Mouse (Mus musculus) urinary bladder, adult 18-20 months (tissue): ENCODE data around the gene Mrpl16.

Experiments used
- DNase-seq, 2 experiments: peaks; one replicate each; pipeline ENCODE4 v3.0.0; 2022; ENCODE audit warnings: low spot score in 2 of 2, mixed read lengths in 2 of 2

Gene Mrpl16

DNA sequence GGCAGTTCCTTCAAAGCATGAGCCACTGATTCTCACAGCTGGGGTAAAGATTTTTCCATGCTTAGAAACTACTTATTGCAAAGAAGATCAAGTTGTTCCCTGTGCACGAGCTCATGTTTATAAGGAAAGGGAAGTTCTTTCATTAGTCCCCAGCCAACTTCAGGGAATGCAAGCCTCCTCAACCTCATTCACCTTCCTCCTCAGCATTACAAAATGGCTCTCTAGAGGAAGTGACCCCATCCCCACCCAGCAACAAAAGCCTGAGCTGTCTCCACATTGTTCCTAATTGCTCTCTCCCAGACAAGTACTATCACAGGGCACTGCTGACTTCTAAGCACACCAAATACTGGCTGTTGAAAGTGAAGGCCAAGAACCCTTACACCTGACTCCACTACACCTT lies 34.2 kb downstream of the Mrpl16 start:
- no peak for DNase-seq

DNA sequence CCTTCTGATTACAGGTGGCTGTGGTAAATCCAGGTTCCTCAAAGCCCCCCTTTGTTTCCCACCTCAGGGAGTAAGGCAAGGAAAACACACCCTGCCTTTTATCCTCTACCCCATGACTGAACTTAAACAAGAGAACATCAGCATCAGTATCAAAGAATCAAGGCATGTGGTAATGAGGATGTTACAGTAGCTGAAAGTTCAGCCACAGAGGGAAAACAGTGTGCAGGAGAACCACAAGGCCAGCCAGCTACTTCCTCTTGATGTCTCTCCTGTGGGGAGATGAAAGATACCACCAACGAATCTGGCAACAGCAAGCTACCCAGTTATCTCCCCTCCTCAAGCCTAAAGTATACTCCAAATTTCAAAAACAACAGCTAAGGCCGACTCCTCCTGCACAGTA lies 37.1 kb downstream of the Mrpl16 start:
- no peak for DNase-seq

DNA sequence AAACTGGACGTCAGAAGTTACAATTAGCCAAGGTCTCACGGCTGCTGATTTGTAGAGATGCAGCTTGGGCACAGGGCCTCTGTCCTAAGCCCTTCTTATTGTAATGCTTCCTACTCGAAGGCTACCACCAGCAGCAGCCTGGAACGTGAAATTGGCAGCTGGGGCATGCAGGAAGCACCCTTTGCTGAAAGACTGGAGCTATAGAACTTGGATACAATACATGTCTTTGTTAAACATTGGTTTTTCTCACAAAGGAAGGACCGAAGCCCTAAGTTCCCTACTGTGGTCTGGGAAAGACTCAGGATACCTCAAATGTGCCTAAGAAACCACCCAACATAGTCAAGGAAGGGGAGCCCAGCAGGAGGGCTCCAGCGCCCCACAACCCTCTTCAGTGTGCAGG lies 37.6 kb downstream of the Mrpl16 start:
- DNase-seq: no peak

DNA sequence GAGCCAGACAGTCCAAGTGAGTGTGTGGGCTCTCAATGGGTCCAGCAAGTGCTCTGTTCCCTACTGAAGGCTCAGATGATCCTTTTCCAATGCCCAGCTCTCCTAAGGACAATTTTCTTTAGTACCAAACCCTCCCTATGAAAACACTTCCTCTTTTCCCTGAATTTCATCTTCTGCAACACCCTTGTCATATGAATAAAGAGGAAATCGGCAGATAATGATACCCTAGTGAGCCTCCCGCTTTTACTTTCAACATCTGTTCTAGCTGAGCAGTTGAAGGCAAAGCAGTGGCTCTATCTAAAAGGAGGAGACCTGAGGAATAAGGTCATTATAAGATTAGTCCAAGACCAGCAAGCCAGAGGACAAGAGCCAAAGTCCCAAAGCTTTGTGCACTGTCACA lies 38.3 kb downstream of the Mrpl16 start:
- no peak for DNase-seq

DNA sequence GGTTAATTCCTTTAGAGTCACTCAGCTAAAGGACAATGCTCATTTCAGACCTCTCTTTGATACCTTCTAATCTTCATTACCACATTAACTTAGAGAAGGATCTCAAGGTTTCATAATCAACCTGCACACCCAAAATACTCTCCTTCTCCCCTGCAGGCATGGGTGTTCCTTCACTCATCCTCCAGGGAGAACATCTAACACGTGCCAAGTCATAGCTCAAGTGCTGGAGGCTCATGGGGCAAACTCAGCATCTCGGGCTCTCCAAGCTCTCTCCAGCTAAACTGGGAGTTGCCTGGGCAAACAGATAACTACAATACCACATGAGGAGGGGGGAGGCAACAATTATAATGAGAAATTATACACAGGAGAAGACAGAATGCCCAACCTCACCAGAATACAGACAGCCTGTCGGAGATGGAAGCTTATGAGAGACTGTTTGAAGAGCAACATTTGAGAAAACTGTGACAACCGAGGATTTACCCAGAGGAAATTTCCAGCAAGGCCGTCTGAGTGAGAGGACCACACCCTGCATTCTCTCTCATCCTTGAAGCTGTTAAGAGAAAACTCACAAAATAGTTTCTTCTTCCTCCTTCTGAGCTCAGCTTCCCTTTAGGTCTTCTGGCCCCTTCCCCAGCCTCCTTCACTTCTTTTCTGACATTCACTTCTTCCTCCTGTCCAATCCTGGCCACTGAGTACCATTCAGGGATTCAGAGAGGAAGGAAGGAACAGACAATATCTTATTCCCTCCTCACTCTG lies 40.0 kb downstream of the Mrpl16 start:
- DNase-seq: no peak

DNA sequence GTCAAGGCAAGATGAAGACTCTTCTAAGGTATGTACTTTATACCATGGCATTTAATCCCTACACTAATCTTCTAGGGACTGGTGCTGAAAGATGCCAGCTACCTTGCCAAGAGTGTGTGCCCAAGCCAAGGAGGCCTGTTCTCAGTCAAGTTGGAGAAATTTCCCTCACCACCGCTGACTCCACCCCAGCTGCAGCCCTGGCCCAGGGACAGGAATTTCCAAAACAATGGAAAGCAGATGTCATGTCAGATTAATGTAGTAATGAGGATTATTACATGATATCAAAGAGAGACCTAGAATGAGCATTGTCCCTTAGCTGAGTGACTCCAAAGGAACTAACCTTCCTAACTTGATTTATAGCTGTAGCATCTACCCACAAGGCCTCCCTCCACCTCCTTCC lies 40.7 kb downstream of the Mrpl16 start:
- no peak for DNase-seq

DNA sequence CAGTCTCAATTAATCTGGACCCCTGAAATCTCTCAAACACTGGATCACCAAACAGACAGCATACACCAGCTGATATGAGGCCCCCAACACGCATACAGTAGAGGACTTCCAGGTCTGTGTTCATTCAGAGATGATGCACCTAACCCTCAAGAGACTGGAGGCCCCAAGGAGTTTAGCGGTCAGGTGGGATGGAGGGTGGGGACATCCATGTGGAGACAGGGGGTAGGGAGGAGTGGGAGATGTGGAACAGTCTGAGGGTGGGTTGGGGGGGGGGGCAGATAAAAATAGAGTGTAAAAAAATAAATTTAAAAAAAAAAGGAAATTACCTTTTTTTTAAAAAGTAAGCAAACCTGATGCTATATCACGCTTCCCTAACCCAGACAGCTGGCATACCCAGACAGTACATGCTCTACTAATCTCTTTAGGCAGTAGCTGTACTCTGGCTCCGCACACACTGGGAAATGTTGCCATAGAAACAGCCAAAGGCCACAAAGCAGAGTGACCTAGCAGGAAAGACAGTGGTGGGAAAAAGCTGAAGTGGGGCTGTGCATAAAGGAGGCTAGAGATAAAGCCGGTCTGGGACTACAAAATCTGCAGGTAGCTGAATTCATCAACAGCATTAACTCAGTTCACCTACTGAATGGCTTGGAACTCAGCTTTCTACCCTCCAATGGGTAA lies 41.6 kb downstream of the Mrpl16 start:
- no peak for DNase-seq

DNA sequence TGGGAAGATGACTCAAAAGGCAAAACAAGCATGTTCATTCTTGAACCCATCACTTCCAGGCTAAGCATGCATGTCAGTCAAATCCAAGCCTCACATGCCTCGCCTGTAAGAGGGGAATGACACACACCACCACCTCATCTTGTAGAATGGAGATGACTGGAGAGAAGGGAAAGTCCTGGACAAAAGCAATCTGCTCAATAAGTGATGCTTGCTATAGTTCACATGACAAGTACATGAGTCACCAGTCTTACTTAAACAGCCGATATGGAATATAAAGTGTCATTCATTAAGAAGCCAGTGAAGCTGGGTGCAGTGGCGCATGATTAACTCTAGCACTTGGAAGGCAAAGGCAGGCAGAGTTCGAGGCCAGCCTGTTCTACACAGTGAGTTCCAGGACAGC lies 42.9 kb downstream of the Mrpl16 start:
- DNase-seq: no peak

DNA sequence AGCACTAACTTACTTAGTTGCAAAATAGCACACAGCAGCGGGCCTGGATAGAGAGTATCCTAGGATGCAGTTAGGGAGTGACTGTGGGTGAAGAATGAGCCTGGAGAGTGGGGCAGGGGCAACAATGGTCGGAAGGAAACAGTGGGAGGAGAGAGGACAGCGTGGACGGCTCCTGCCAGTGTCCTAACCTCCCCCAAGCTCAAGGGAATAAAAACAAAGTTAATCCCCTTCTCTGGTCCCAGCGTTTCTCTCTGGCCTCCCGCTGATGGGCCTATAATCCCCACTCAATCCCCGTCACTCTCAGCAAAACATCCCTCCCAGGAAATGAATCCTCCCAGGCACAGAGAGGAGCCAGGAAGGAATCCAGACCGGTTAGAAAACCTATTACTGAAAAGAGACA lies 43.5 kb downstream of the Mrpl16 start:
- DNase-seq: no peak

DNA sequence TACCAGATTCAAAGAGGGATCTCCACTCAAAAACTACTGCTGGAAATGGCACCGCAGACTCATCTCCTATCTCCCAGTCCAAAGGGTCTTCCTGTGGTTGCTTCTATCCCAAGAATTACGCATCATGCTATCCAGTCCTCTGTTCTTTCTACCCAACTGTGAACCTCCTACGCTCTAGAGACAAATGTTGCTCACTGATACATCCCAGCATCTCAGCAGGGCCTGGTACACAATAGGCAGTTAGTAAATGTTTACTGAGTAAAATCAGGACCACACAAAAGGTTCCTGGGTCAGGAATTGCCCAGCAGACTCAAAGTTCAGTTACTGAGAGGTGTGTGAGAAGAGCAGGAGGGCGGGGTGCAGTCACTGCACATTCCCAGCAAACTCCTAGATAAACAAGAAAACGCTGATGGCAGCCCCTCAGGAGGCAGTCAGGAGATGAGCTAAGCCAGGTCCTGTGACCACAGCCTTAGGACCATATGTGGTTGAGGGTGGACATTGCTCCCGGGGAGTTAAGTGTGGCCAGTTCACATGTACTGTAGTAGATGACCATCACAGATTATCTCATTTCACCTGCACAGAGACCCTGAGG lies 44.6 kb downstream of the Mrpl16 start:
- DNase-seq: no peak

DNA sequence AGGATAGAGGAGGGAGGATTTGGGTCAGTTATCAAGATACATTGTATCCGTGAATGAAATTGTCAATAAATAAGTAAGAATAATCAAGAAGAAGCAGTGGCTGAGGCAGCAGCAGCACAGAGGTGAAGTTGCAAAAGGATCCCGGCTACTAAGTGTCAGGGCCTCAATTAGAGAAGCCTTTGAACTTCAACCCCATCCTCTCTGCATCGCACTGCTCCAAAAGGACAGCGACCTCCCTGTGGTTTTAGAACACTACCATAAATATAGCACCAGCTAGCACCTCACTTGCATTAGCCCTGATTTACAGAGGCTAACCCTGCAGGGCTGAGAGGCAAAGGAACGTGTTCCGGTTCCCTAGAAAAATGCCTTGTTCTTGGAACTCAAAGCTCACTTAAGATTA lies 46.5 kb downstream of the Mrpl16 start:
- DNase-seq: no peak

DNA sequence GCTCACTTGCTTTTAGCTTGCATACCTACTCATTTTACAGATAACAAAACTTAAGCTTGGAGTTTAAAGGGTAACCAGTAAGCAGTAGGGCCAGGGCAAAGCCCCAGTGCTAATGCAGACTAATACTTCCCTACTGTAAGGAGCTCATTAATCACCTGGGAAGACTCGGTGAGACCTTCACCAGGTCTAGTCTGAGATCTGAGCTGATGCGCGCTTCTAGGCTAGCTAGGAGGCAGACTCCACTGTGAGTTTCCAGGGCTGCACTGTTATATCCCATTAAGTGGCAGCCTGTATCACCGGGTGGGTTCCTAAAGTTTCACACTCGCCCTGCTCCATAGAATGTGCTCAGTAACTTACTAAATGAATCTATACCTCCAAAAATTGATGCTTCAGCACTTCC lies 47.4 kb downstream of the Mrpl16 start:
- DNase-seq: no peak

DNA sequence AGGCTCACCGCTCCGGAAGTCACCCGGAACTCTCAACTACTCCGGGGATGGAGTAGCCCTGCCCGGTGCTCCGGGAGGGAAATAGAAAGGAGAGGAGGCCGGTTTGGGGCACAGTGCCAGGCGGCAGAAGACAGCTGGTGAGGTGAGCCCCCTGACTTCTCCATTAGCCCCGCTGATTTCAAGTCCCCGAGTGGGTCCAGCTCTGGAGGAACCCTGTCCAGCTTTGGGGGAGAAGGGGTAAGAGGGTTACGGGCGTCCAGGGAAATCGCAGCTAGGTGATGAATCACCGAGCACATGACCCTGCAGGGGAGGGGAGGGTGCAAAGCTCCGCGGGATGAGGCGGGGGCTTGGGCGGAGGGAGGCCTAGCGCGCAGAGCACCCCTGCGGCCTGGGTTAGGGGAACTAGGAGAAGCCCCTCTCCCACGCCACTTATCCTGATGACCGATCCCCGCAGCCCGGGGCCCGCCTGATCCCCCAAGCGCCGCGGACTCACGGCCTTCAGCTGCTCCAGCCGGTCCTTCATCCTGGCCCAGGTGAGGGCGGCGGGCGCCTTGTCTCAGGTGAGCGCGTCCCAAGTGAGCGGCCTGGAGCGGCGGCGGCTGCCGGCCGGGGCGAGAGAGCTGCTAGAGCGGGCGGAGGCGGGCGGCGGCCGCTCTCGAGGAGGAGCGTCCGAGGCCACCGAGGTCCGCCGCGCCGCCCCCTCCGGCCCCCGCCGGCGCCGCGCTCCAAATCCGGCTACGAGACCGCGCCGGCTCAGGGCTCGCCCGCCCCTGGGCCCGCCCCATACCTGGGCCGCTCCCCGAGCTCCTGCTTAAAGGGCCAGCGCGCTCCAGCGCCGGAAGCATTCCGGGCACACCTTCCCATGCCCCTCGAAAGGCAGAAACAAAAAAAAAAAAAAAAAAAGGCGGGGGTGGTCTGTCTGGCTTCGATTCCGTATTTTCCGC lies 48.3 kb downstream of the Mrpl16 start:
- DNase-seq: peak; percentile 58 to 63

DNA sequence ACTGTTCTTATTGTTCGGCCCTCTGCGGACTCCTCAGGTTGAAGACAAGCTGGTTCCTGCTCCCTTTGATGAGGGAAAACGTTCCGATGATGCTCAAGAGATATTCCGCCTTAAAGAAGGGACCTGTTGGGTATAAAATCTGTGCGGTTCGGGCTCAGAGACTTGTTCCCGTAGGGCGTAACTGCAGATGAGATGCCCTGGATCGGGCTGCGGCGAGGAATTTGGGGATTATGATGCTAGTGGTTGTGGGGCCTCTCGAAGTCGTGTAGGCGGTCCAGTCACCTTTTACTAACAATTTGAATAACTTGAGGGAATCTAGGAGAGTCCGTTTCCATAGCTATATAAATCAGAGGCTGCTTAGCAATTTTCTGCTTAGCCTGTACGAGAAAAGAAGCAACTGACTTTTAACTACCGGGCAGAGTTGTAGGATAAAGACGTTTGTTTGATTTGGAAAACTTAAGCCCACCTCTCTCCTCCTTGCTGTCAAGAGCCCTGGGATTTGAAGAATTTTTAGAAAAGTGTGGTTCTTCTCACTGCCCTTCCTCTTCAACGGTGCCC lies 49.0 kb downstream of the Mrpl16 start, which contains the start of gene Stx3:
Stx3 (minus strand) TSS at position 261 of the 558 bp plus-strand sequence.
- DNase-seq: no peak

DNA sequence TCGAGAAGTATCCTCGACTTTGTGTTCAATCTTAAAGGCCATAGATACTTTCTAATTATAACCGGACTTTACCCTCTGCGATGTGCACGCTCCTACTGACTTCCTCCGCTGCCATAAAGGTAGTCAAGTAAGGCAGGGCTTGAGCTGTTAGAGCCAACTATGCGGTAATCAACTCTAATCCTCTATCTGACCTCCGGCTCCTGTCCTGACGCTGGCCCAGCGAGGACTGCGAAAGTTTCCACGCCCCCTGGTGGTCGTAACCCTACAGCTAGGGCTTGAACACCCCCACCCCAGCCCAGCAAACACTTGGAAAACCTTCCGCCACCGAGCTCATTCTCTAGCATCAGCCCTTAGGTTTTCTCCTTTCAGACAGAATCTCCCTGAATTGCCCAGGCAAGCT lies 49.6 kb downstream of the Mrpl16 start:
- peak; percentile 43 to 45 for DNase-seq

DNA sequence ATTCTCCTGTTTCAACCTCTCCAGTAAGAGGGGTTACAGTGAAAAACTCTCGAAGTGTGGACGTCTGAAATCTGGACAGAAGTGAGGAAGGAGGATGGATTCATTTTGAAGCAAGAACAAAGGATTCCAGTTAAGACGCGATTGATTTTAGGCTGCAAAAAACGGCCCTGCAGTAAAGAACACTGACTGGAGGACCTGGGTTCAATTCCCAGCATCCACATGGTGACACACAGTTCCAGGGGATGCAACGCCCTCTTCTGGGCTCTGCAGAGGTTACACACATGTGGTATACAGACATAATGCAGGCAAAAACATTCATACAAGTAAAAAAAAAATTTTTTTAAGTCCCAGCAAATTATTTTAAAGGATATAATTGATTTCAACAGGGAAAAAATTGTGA lies 50.0 kb downstream of the Mrpl16 start:
- no peak for DNase-seq

DNA sequence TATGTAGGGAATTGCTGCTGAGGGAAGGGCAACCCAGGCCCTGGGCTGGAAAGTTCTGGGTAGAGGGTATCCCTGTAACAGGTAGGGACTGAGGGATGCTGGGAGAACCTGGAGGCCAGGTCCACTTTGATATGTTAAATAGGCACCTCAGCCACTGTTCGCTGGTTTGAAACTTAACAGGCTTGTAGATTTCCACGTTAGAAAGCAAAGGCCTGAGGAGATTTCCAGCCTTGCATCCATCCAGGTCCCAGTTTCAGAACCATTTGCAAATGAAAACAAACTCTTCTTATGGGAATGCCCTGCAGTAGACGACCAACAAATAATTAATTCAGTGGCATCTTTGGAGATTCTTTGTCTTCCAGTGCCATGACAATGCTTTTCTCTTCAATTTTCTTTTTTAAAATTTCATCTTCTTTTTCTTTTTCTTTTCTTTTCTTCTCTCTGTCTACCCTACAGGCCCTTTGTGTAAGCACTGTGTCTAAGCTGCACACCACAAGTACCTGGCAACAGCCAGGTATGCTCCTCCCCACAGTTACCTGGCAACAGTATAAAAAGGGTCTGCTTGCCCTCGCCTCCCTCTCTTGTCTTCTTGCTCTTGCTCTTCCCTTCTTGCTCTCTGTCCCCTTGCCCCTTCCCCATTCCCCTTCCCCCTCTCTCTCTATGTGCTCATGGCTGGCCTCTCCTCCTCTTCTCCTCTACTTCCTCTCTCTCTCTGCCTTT lies 53.3 kb downstream of the Mrpl16 start:
- DNase-seq: no peak
